Mouse (Mus musculus) inflammation-experienced regulatory T-cells, adult 6 months (primary cell): ENCODE measurements at regions not wholly inside any gene's neighbourhood (a gene's known extent, or its start where the extent isn't known, plus 50 kb on each side); places are given as distances from the start of the nearest gene placed in this dataset.

ENCODE experiments used
- ATAC-seq: one replicate; pipeline ENCODE4 v1.8.0; 2017

DNA sequence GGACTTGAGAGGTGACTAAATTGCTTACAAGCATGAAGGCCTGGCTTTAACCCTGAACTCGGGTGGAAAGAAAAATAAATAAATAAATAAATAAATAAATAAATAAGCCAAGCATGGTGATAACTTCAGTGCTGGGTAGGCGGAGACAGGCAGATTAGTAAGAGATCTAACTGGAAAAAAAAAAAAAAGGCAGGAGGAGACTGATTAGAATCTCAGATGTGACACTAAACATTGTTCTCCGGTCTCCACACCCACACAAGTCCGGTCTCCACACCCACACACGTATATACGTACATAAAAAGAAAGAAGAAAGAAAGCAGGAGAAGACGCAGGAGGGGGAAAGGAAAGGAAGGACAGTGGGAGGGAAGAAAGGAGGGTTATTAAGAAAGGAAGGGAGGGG is 267.8 kb downstream of the Dhx15 start:
- ATAC-seq, result no peak

DNA sequence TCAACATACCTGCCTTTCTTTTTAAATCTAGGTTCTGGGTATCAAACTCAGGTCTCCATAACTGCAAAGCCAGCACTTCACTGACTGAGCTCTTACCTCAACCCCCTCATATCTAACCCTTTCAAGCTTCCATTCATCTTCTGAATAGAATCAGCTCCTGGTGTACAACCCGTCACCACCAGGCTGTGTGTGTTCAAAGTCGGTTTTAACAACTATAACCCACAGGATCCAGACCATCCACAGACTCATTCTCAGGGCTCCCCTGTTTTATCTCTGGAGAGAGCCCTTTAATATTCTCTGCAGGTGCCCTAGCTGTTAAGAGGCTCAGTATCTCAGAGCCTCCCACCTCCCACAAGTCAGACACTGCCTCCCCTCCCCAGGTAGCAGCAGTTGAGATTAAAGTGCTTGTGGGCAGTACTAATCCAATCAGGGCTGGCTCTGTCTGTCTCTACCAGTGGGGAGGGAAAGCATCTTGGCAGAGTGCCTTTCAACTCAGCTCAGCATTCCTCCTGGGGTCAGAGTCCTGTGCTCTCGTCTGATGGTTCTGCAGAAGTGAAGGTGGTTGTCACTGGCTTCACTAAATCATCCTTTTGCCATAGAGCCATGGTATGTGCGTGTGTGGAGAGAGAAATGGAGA is 272.4 kb downstream of the Dhx15 start:
- ATAC-seq, result no peak

DNA sequence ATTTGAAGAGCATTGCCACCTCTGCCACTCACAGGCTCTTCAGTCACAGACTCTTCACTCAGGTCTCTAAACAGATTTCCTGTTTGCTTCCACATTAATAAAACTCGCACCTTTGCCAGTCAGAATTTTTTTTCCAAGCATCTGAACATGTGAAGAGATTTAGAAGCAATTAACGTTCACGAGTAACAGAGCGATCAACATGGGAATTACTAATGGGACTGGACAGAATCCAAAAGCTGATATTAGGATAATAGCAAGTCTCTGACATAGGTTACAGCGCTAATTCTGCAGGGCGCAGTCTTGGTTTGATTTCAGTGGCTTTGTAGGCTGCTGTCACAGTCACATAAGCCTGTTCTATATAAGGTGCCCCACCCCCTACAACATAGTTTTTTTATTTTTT is 275.6 kb downstream of the Dhx15 start:
- ATAC-seq, result no peak

DNA sequence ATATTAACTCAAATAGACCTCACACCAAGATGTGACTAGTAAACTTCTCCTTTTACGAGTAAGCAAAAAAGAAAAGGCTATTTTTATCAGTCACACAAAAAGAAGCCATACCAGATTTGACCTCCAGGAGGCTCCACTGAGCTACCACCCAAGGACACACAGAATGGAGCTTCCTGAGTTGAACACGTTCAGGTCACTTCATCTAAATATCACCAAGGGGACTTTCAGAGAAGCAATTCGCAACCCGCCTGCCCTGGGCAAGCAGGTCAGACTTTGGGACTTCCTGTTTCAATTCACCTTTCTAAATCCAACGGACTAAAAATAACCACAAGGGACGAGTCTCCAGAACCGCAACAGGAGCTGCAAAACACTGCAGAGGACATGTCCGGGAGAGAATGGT is 281.5 kb downstream of the Dhx15 start:
- ATAC-seq, result no peak

DNA sequence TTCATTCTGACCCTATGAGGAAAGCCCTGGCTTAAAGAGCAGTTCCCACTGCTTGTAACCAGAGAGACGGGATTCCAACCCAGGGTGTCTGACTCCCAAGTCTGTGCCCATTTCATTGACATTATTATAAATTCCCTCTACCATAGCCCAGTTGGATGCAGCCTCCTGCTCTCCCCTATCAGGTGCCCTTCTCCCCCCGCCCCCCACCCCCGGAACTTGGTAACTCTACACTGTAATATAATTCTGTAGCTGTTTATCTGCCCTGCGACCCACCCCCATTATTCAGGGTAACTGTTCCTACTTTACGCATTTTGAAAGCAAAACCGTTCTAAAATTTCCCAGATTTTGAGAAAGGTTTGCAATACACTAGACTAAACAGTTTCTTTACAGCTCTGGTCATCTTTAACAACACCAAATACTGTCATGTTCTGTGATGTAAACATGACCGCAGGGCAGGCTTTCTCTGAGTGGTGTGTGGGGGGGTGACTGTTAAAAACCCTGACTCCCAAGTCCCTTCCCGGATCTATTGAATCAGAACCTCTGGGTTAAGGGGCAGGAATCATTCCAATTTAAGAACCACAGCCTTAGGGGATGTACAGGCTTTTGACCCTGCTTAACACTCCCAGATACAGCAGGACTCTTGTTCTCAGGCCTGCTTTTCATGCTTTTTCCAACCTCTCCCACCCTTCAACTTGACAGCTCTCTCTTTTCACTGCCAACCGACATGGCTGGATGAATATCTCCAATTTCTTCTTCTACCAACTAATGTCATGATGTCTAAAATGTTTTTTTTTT is 283.8 kb downstream of the Dhx15 start:
- ATAC-seq, result no peak

DNA sequence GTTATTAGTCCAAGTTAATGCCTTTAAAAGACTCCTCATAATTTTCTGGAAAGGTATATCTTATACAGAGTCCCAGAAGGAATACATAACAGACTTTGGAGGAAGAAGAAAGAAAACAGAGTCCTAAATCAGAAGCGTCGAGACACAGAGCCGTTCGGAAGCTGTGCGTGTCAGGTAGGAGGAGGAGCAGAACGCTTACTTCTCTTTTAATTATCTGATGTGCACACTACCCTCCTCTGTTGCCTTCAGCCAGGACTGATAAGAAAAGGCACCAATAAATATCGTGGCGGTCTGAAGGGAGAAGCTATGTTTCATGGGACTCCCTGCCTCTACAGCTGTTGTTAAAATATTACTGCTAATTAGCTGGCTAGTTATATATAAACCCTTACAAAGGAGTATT is 296.2 kb downstream of the Dhx15 start:
- no peak for ATAC-seq

DNA sequence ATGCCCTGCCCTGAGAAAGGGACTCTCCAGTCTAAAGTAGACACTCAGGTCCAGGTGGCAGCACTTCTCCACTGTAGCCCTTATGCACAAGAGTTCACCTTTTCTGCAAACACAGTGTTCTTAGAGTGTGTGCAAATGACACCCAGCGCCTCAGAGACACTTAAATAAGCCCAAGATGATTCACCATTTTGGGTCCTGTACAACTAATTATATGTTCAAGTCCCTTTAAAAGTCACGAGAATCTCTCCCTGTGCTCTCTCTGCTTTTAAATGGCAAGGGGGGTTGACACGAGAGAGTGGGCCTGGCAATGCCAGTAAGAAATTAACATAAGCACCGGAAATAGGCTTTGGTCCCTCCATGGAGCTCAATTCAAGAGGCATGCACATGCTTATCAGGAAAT is 299.0 kb downstream of the Dhx15 start:
- no peak for ATAC-seq

DNA sequence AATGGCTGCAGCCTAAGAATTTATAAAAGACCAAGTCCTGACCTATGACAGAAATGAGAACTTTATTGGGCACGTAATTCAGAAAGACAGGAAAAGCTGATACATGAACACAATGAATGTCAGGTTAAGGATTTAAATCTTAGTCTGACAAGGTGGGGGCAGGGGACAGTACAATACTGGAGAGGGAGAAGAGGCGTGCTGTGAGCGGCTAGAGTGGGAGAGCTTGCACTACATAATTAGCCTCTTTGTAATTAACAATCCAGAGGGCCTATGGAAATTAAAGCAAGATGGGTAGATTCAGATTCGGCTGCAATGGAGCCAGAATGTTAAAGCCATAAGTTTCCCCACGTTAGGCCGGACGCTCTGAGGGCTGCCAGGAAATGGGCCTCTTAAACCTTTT is 301.9 kb downstream of the Dhx15 start:
- ATAC-seq, result no peak

DNA sequence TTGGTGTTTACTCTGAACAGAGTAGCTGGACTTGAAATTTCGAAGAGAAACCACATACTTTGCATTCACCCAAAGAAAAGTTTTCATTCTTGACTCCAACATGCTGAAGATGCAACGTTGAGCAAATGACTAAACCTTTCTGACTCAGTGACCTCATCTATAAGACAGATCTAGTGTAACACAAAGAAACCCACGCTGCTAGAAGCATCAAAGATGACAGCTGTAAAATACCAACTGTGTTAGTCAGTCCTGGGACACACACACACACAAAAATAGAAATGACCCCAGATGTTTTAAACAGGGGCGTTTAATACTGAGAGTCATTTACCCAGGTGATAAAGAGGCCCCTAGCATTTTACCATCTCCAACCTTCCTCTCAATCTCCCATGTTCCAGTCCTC is 307.7 kb downstream of the Dhx15 start:
- no peak for ATAC-seq

DNA sequence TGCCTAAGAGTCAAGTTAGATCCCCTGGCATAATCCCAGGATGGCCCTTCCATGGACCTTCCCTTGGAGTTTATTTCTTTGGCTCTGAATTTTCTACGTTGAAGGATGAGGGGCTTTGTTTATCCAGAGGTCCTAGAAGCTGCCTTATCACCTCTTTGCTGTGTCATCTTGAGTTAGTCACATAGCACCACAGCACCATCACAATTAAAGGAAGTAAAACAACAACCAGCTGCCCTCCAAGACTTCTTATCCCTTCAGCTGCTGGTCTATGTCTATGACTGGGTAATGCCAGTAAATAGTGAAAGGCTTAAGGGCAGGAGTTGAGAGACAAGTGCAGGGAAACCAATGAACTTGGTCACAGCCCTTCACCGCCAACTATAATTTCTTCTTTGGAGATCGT is 308.1 kb downstream of the Dhx15 start:
- no peak for ATAC-seq

DNA sequence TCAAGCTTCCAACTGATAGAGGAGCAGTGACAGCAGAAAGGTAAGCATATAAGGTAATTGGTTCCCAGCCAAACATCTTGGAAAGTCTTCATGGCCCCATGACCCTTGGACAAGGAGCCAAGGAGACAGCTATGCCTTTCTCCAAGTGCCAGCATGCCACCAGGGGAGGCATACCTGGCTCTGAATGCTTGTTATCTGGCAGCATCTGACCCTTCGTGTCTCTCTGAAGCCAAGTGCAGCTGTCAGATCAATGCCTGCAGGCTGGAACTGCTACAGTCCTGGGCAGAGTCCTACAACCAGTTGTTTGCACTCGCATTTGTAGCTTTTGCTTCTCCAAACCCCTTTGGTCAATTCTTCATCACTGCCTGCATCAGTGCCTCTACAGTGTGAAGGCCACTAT is 309.3 kb upstream of the Ppargc1a start:
- ATAC-seq, result no peak

DNA sequence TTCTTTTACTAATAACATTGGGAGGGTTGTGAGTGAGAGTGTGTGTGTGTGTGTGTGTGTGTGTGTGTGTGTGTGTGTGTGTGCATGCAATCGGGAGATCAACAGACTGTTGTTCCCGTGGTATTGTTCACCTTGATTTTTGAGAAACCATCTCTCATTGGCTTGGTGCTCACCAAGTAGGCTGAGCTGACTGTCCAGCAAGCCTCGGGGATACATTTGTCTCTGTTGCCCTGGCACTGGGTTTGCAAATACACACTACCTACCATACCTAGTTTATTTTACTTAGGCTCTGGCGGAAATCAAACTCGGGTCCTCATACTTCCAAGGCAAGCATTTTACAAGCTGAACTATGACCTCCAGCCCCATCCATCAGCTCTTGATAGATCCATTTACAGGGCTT is 306.0 kb upstream of the Ppargc1a start:
- ATAC-seq, result no peak

DNA sequence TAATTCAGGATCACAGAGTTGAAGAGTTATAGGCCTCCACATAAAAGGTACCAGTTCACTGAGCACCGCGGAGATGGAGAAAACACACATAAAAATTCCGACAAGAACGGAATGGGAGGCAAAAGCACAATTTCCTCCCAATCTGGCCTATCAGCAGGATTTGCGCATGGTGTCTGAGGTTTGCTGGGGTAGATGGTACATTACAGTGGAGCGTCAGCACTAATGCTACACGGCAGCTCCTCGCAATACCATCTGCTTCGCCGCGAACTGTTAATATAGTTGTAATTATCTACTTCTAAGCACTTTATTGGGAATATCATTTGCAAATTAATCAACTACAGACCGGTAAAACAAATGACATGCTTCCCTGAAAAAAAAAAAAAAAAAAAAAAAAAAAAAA is 304.2 kb upstream of the Ppargc1a start:
- no peak for ATAC-seq

DNA sequence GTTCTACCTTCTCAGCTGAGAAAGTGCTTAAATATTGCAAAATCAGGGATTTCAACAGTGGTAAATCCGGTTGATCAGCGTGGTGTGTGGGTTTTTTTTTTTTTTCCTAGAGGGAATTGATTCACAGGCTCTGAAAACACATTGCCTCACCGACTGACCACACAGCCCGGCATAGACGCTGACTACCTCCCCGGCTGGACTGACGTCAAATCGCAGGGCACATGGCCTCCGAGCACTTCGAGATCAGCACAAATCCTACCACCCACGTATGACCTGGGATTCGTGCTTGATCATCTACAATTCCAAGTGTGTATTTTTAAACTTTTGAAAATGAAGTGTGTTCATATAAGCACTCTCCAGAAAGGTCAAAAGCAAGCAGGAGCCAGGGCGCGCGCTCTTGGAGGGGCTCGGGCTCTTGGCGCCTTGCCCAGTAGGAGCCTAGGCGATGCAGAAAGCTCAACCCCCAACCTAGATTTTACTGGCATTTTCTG is 300.7 kb upstream of the Ppargc1a start:
- no peak for ATAC-seq

DNA sequence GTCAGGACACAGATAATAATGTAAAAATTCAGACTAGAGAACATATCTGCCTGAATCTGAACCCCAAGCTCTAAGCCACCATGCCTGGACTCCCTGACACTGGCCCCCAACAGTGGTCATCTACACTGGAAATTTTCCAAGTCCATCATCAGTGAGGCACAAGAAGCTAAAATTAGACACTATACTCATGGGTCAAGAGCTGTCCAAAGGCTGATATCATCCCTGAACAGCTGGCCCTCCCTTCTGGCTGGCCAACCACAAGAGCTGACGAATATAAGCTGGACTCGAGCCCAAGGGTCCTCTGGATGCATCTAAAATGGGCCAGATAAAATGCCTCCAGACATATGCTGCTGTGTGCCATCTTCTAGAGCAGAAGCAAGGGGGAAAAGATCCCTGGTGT is 298.5 kb upstream of the Ppargc1a start:
- no peak for ATAC-seq

DNA sequence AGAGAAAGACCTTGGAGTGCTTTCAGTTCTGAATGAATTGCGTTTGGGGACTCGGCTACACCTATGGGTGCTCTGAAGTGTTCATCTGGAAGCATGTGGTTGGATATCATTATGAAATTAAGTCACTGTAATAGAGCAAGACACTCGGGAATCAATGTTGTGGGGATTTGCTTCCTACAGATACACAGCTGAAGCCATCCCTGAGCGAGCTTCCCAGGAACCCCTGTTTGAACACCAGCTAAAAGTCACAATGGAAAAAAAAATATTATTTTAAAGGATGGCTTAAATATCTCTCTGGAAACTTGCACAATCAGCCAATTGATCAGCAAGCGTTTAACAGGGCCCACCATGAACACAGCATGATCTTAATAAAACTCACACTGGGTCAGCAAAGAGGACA is 293.0 kb upstream of the Ppargc1a start:
- ATAC-seq, result no peak

DNA sequence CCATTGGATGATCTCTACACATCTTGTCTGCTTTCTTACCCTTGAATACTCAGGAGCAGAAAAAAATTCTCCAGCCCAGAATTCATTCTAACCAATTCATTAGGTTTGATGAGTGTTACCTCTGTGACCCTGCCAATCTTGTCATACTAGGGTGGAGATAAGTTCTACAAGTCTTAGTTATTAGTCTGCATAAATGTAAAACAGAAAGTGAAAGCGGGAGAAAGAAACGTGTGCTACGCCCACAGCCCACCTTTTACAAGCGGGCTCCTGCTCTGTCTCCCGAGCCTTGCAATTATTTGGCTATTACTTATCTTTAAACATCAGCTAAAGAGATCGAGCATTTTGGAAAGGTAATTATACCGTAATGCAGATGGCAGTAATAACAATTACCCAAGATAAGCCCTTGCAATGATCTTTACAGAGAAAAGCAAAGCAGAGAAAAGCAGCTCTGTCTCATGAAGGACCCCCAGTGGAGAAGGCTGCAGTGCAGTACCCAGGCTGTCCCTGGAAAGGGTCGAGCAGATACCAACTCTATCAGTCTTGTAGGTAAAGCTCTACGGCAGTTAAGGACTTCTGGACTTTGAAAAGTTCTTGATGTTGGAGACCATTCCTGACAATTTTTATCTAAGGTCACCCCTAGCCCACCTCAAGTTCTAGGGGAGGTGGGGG is 286.1 kb upstream of the Ppargc1a start:
- ATAC-seq, result no peak

DNA sequence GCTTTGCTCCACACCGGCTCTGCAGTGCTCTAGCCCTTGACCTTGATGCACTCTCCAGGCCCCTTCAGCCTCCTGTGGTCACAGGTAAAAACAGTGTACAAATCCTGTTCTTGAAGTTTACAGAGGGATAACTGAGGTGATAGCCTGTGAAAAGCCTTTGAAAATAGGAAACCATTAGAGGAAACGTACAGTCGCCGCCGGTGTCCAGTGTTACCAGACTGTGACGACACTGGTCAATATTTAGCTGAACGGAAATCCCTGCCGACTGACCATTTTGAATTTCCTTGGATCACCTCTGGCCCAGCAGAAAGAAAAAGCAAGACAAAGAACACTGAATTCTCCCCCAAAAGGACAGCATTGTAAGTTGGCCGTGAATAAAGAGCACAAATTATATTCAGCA is 282.6 kb upstream of the Ppargc1a start:
- no peak for ATAC-seq

DNA sequence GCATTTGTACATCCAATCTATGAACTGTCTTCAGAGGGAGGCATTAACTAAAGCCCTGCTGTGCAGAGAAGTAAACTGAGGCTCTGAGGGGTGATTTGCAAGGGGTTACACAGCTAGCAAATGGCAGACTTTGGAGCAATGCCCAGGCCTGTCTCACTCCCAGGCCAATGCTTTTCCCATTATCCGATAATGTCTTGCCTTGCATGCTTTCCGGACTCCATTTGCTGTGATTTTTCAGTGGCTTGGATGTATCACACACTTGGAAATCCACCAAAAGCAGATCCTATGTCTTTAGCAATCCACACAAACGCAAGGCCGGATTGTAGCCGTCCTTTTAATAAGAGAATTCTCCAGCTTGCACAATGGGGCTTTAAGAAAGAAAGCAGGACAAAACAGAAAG is 281.7 kb upstream of the Ppargc1a start:
- ATAC-seq, result no peak

DNA sequence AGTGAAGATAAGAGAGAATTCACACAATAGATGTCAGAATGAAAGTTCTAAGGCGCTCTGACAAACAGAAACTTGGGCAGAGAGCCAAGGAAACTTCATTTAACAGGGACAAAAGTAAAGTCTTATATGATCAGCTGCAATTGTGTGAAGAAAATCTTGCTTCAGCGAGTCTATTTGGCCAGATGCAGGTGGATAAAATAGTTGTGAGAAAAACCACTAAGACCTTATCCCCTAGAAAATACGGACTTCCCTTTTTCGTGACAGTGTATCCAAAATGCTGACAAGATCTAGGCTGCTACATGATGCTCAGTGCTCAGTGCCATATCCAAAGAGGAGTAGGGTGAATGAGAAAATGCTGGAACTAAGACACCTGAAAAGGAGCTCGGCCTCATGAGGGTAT is 274.7 kb upstream of the Ppargc1a start:
- ATAC-seq, result no peak

DNA sequence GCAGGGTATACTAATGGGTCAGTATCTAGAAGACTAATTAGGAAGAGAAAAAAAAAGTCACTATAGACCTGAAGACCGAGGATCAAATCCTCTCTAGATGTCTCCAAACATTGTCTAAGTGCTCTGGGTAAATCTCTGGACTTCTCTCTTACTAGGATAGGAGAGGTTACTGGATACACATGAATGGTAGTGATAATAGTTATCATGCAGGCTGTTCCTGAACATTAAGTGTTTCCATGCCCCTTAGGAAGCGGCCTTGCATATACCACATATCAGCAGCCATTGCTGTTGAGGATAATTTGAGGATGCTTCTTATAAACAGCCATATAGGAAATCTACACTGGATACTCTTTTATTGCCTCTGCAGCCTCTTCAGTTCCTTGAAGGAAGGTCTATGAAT is 274.2 kb upstream of the Ppargc1a start:
- ATAC-seq, result no peak

DNA sequence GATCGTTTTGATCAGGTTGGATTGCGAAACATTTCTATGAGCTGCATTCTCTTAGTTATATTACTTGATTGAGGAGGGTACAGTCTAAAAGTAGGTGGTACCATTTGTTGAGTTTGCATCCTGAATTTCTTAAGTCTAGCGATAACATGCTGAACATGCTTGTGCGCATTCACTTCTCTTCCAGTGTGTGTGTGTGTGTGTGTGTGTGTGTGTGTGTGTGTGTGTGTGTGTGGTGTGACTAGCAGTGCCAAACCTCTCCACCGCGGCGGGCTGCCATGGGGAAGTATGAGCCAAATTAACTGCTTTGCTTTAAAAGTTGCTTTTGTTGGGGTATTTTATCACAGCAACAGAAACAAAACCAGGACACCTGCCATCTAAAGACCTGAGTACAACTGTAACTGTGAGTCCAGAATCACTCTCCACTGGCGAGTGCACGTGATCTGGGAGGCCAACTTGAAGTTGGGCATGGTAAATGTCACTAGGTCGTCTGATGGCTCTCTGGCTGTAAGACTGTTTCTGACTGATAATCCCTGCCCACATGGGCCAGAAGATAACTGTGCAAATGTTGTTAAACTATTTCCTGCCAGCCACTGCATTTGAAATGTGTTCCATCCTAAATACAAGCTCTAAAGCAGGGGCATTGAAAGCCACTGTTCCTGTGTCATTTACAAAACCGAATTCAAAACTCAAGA is 273.3 kb upstream of the Ppargc1a start:
- ATAC-seq, result no peak

DNA sequence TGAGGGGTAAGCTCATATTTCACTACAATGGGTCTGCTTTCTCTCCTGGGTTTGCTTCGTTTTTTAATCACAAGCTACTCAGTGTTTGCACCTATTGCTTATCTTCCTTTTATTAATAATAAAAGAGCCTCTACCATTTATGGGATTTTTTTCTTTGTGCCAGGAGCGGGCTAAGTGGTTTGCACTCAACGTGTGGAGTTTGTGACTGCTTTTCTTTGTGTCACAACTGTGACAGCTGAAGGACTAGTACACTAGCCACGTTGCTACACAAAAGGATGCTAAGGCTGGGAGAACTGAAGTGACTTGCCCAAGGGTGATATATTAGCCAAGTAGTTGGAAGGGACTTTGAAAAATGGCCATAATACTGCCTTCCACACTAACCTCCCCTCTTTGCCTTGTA is 271.8 kb upstream of the Ppargc1a start:
- no peak for ATAC-seq
